Mouse (Mus musculus) cerebellum, adult 2 months (tissue): ENCODE measurements around the gene Nt5c1a.

Experiments
- CTCF ChIP-seq: fragments of 200-500 bp; IDR thresholded peaks from 2 replicates; pipeline ENCODE4 v1.5.1; 2011; ENCODE audit warnings: low read depth, mild to moderate bottlenecking, control low read depth, low read length, moderate library complexity, borderline replicate concordance; ENCODE audit not compliant: insufficient read depth
- POLR2A ChIP-seq: fragments of 200-500 bp; IDR thresholded peaks from 2 replicates; pipeline ENCODE4 v1.6.1; 2011; ENCODE audit warnings: low read length, control low read depth, borderline replicate concordance; ENCODE audit not compliant: insufficient read depth

DNA sequence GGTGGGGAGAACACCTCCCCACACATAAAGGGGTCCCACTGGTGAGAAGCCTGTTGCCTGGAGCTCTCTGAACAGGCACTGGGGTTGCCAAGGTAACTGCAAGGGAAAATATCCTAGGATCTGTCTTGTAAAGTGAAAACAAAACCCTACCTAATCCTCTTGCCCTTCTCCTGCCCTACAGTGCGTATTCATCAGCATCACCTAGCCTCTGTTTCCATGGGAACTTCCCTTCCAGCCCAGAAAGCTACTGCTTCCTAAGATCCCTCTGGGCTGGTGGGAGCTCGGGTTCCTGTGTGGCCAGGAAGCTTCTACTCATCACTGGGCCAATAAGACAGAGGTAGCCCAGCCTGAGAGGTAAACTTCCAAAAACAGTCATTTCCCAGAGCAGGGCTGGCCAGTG lies 11.0 kb downstream of the Nt5c1a start:
- TF ChIP-seq CTCF (no peak), POLR2A (no peak)
